Mouse (Mus musculus) layer of hippocampus, adult 9-11 months (tissue): ENCODE measurements around the gene Zfp473.
A peak's percentile ranks its signal among the peaks of the same experiment; 100 is the strongest.
"Not testable (repeated sequence)": the region's sequence is repeated elsewhere in the genome, so short reads cannot be mapped to it uniquely, and the experiment has no call there.

Source experiments
- DNase-seq: peaks from one replicate; pipeline ENCODE4 v3.0.0; 2022

Gene Zfp473

DNA sequence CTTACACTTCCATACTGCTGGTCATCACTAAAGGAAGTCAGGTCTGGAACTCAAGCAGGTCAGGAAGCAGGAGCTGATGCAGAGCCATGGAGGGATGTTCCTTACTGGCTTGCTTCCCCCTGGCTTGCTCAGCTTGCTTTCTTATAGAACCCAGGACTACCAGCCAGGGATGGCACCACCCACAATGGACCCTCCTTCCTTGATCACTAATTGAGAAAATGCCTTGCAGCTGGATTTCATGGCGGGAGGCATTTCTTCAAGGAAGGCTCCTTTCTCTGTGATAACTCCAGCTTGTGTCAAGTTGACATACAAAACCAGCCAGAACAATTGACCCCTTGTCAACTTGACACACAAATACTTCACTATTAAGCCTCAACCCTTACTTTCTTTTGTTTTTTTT is at the start of gene Zfp473:
TSS of gene Zfp473 (minus strand) at position 101 of the 400 bp plus-strand sequence.
- not testable (repeated sequence) for DNase-seq

DNA sequence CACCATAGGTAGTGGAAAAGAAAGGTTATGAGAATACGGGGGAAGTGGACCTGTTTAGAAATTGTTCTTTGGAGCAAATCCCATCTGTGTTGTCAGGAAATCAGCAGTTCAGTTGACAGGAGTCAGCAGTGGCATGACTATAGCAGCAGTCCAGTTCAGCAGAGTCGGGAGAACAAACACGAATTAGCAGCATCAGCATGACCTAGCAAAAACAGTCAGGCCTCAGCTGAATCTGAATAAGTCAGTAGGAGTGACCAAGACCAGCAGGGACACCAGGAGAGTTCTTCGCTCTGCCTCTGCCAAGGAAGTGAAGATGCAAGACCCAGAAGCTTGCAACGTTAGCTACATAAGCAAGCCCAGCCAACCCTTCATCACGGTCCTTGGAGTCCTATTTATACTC is 41.9 kb upstream of the Zfp473 start:
- no peak for DNase-seq

DNA sequence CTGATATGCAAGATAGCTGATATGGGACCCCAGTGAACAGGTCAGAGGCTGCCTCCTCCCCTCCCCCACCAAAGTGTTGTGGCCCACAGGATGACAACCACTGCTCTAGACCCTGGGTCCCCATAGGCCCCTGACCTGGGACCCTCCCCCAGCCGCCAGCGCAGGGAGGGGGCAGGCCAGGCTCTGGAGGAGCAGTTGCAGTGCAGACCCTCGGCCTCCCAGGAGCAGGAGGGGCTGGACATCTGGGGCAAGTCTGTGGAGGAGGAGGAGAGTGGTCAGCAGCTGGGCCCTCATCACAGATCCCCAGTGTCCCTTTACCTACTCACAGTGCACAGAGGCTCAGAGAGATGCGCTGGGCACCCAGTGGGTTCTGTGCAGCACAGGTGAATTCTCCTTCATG is 39.2 kb upstream of the Zfp473 start:
- no peak for DNase-seq

DNA sequence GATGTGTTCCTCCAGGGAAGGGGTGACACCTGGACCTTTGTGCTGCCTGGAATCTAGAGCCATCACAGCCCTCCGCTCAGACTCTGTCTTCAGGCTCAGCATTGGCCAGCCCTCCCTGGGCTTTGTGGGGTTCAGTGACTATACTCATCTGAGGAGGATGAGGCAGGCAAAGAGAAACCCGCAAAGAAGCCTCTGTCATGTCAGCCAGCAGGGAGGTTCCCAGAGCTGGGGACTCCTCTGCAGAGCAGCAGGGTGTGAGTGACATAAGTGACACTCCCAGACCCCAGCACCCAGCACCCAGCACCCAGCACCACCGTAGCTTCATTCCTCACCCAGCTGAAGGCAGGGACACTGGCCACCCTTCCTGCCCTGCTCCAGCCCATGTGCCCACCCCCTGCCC is 38.7 kb upstream of the Zfp473 start:
- no peak for DNase-seq

DNA sequence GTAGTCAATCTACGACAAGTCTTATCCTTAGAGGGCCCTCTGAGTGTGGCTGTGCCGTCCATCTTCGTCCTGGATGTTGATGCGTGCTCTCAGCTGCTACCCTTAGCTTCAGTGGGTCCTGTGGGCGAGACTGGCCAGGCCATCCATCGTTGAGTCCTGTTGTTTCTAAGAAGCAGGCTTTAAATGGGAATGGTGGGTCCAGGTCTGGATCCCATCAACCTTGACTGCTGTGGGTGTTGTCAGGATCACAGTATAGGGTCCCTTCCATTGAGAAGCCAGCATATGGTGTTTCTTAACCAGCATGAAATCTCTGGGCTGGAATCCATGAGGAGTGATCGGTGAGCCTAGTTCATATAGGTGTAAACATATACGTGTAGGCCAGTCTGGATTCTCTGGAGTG is 29.3 kb upstream of the Zfp473 start:
- no peak for DNase-seq

DNA sequence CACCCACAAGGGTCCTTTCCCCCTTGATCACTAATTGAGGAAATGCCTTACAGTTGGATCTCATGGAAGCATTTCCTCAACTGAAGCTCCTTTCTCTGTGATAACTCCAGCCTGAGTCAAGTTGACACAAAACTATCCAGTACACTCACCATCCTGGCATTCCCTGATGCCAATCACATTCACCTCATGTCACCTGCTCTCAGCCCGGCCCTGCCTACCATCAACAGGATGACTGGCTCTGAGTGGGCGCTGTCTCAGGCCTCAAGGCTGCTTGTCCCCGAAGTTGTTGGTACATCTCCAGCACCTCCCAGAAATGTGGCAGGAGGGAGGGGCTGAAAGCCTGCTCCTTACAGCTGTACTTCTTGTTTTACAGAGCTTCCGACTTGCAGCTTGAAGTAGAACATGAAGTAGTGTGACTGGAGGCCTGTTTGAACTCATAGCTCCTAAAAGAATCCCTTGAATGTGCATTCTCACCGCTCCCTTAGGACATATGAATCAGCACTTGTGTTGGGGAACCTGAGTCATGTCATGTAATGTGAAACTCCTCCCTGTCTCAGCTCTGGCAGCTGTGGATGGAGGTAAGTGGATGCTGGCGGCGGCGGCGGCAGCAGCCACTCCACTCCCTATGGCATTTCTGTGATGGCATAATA is 26.1 kb upstream of the Zfp473 start:
- no peak for DNase-seq

DNA sequence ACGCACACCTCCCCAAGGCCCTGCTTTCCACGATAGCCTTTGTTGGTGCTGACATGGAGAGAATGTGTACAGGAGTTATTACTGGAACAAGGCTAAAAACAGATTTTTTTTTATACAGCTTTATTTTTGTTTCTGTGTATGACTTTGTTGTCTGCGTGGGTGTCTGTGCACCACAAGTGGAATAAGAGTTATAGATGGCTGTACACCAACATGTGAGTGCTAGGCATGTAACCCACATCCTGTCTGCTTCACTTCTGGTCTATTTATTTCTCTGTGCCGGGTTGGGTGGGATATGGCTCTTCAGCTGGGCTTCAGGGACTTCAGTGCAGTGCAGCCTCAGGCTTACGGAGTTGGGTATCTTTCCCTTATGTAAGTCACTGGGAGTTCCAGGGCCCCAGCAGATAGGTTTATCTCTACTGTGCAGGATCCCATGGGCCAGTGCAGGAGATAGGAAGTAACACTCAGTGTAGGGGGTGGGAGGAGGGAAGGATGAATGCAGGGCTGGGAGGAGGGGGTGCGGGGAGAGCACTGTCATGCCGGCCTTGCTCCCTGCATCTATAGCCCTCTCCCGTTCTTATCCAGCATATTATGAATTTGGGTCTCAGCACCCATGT is 21.8 kb upstream of the Zfp473 start:
- no peak for DNase-seq

DNA sequence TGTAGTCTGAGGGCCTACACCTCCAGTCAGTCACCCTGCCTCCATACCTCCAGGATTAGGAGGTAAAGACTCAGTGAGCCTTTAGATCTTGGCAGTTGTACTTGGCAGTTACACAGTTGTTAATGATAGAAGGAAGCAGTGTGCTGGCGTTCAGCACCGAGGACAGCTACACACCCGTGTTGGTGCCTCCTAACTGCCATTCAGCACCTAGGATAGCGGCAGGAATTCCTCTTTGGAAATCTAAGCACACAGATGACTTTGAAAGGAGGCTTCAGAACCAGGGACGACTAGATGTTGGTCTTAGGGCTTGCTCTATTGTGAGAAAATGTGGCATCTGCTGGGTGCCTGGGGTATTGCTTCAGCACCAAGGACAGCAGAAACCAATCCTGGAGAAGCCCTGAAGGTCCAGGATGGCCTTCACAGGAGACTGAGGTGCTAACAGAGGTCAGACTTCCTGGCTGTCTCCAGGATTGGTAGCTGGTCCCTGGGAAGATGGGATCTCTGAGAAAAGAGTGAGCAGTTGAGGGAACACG is 19.3 kb upstream of the Zfp473 start:
- no peak for DNase-seq

DNA sequence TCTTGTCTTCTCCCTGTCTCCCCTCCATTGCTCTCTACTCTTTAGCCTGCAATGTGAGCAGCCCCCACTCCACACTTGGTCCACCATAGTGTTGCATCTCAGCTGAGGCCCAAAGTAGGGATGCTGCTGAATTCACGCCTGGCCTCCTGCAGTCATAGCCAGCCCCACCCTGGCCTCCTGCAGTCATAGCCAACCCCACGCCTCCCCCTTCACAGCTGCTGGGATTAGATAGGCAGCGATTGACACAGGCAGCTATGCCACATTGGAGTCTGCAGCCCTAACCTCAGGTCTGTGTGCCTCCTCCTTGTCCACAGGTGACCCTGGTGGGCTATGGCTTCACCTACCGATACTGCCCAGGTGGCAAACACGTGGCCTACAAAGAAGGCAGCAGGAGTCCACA is 17.3 kb upstream of the Zfp473 start:
- no peak for DNase-seq

DNA sequence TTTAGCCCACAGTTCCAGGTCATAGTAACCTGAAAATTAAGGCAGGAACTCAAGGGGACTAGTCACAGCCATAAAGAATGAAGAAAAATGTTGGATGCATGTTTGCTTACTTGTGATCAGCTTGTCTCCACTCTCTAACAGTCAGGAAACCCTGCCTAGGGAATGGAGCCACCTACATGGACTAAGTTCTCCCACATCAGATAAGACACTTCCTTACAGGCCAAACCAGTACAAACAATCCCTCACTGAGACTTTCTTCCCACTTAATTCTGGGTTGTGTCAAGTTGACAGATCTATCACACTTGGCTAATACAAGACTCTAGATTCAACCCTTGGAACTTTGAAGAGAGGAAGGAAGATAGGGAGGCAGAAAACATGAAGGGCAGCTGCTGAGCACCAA is 9.5 kb upstream of the Zfp473 start:
- DNase-seq = no peak

DNA sequence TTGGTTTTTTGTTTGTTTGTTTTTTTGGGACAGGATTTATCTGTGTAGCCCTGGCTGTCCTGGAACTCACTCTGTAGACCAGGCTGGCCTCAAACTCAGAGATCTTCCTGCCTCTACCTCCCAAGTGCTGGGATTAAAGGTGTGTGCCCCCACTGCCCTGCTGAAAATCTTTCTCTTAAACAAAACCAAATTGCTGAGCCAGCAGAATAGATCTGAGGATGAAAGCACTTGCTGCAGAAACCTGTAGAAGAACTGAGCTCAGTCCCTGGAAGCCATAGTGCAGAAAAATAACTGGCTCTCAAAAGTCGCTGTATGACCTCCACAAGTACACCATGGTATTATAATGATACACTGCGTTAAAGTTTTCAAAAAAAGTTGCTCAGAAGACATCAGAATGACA is 6.3 kb upstream of the Zfp473 start:
- no peak for DNase-seq

DNA sequence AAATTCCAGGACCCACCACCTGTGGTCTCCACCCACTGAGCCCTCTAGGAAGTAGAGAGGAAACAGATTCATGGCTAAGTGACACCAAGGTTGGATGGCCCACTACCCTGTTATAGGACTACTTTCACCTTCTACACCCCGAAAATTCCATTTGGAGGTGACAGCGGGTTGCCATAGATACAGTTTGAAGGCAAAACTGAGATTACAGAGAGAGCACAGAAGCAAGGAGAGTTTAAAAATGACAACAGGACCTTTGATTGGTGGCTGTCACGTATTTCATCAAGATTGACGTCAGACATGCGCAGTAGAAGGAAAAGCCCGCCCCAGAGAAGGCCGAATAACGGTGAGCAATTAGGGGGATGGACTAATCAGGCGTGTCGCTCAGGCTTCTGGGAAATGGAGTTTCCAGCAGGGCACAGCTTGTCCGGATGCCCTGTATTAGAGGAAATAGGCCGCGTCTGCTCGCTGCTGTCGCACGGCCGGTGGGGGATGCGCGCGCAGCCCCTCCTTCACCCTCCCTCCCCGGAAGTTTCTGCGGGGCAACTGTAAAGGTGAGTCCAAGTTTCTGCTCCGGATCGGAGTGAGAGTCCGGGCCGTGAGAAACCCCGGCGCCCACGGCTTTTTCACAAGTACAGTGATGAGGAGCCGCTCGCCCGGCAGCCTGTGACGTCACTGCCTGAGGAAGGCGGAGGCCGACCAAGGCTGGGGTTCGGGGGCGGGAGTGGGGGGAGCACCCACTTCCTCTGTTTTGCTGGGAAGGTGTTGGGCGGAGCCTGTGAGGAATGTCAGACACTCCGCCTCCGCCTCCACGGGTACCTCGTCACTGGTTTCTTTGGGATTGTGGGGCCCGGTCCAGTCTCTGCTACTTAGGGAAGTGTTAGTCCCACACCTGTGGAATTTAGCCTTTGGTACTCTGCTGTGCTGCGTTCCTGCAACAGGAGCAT is 2.5 kb downstream of the Zfp473 start, which contains the start of gene Vrk3:
TSS of gene Vrk3 (plus strand) at position 313 of the 944 bp plus-strand sequence.
- peak; percentile 98 for DNase-seq

DNA sequence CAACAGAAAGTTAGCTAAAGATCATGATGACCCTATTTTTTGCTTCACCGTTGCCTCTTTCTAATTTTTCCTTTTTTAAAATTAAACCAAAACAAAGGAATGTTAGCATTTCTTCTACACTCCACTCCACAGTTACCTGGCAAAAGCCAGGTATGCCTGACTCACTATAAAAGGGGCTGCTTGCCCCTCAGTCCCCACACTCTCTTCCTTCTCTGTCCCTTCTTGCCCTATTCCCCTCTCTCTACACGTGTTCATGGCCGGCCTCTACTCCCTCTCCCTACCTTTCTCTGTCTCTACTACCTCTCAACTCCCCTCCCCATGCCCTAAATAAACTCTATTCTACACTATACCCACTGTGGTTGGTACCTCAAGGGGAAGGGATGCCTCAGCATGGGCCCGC is 3.7 kb downstream of the Zfp473 start:
- DNase-seq = no peak

DNA sequence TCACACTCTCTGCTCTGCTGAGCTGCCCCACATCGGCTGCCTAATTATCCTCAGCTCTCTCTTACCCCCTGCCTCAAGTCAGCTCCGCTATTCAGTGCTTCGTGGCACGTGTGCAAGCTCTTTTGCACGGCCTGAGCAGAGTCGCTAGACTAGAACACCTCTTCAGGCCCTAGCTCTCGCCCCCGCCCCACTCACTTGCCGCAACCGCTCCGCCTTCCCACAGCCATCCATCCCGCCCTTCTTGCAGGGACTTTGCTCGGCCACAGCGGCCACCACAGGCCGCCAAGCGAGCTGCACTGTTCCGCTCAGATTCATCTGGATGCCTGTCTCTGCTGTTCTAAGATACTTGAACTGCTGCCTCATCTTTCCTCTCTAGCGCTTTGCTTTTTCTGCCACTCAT is 5.8 kb downstream of the Zfp473 start:
- DNase-seq = peak; percentile 76

DNA sequence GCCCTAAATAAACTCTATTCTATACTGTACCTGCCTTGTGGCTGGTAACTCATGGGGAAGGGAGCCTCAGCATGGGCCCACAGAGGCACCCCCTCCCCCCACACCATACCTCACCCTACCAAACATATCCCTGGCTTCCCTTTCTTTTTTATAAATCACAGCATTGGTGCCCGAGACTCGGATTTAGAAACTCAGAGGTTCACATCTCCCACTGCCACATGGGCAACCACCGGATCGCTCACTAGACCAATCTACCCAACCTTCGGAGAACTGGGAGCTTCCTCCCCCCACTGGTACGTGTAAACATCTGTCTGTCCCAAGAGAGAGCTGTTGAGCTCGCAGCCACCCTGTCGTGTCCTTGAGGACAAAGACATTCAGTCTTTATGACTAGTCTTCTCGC is 6.6 kb downstream of the Zfp473 start:
- DNase-seq = no peak

DNA sequence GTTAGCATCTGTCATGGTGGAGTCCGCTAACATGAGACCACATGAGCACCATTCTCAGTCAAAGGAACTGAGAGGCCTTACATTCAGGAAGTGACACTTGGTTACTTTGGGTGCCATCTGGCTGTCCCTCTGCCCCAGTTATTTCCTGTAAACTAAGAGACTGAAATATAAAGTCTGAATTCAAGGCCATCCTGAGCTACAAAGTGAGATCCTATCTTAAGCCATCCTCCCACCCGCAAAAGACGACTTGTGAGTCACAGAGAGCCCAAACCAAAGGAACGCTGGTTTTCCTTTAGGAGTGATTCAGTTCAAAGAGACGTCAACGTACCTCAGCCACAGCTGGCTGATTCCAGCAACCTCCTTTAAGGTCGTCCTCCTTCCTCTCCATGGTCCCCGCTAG is 9.5 kb downstream of the Zfp473 start:
- DNase-seq = no peak

DNA sequence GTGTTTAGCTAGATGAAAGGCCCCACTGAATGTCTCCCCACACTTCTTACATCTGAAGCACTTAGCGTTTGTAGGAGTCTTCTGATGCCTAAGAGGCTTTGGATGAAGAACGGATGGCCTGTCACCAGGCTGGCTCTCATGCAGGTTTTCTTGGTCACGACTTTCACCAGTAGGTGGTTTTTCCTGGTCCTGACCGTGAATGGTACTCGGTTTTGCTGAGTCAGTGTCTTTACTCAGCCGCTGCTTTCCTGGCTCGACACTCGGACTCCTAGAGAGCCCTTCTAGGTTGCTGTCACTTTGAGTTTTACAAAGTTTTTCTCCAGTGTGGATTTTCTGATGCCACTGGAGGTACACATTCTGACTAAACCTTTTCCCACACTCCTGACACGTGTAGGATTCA is 17.1 kb downstream of the Zfp473 start:
- no peak for DNase-seq

DNA sequence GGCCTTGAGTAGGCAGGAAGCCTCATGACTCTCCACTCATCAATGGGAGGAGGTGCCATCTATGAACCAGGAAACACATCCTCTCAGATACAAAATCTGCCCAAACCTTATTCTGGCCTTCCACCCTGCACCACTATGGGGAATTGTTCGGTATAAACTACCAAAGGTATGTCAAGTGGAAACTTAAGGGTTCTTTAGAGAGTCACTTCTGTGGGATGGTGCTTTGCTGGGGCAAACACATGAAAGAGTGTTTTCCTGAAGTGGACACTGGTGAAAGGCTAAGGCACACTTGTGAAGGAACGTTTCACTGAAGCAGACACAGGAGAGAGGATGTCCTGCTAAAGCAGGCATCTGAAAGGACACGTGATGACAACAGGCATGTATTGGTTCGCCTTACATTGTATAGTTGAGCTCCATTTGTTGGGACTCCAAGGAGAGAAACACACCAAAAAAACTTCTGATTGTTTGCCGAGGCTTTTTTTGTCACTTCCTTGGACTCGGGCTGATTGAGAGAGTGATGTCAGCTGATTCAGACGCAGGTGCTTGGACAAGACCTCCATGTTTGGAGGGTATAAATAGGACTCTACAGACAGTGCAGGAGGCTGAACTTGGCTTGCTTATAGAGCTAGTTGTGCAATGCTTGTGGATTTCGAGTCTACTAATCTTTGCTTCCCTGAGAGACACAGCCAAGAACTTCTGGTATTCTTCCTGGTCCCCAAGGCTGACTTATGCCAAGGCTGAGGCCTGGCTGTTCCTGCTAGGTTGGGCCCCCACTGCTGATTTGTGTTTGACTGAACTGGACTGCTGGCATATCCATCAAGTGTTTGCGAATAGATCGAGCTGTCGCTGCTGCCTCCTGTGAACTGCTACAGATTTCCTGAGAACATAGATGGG is 22.5 kb downstream of the Zfp473 start:
- DNase-seq = no peak

DNA sequence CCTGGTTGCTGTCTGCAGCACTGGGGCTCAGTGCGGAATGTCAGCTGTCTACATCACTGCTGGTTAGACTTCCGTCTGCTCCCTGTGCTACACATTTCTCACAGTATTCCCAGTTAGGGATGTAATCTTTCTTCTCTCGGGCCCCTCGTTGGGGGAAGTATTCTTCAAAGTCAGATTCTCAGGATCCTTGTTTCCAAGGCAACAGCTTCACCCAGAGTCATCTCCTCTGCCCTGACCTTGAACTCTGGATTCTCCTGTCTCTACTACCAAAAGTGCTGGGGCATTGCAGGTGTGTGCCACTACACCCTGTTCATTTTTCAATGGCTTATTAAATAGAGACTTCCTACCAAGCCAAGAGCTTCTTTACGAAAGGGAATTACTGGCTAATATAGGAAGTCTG is 23.7 kb downstream of the Zfp473 start:
- DNase-seq = no peak

DNA sequence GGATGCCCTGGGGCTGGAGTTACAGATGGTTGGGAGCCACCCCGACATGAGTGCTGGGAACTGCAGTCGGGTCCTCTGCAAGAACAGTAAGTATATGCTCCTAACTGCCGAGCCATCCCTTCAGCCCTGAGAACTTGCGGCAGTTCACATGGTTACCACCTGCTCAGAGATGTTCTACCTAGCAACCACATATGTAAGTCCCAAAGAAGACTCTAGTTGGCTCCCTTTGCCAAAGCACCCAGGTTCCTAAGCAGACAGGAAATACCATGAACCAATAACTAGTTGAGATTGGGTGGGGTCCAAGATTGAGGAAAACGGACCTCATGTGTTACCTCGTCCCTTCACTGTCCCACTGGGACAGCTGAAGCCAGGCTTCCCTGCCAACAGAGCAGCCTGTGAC is 24.5 kb downstream of the Zfp473 start:
- peak; percentile 29 for DNase-seq

DNA sequence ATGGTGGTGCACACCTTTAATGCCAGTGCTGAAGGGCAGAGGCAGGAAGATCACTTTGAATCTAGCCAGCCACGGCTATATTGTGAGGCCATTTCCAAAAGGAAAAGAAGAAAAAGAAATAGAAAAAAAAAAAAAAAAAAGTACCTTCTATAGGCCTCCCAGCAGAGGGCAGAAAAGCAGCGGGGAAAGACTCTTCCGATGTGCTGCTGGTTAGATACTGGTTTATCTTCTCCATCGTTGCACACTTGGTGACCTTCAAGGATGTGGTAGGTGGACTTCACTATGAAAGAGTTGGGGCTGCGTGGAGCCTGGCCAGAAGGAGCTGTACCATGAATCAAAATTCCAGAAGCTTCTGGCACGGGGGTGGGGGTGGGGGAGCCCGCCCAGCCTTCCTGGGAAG is 26.5 kb downstream of the Zfp473 start:
- DNase-seq = no peak

DNA sequence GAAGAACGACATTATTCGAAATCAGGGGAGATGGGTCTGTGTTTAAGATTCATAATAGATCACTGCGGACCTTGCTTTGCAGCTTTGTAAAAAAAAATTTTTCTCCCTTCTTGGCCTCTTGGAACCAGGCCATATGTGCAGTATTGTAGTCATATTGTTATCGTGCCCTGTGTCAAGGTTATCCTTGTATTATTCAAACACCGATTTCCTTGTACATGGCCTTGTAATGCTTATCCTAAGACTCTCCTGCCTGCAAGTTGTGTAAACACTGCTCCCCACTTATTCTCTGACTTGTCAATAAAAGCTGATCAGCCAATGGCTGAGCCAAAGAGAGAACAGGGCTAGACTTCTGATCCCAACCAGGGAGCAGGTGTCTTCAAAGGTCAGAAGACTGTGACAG is 28.8 kb downstream of the Zfp473 start:
- no peak for DNase-seq

DNA sequence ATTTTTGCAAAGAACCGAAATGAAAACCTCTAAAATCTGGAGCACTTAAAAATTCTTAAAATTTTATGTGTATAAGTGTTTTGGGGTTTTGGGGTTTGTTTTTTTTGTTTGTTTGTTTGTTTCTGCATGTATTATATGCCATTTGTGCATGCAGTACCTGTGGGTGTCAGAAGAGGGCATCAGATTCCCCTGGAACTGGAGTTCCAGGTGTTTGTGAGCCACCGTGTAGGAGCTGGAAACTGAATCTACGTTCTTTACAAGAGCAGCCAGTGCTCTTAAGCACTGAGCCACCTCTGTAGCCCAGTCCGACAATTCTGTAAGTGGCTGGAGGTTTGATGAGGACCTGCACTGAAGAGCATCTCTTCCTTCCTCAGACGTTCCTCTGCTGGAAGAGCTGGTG is 41.0 kb downstream of the Zfp473 start:
- no peak for DNase-seq
